ENCODE assay signal across 23 mouse cellular contexts in genomic region chr3:109164088-109164487, GRCm38 (mm10). TPM values are rescaled to one million over a fixed set of nuclear protein-coding genes. Genes with fewer than 3 reads are reported as not detected.
DNase-seq lines count a peak whose midpoint lies in the region; ATAC-seq lines count a peak whose summit lies in the region.
"Had no signal": no experiment of that assay in that cellular context is flagged by ENCODE, and none has a peak within 500 bp of the region (broad histone marks: within the 10 kb centered on the region; RNA-seq: fewer than 3 reads in every experiment).

No protein-coding gene starts in this region.

- intact Hi-C loops in heart, postnatal 25 days (cut with DNase I) = no loop called here
- intact Hi-C loops in left cerebral cortex, postnatal 4 days (cut with DNase I) = no loop called here
- intact Hi-C loops in left cerebral cortex, postnatal 10 days (cut with DNase I) = no loop called here

- no peak for ATAC-seq in megakaryocyte-erythroid progenitor cell, adult 5-6 weeks (replicated peaks; ENCODE audit: low FRiP score, low TSS enrichment, poor library complexity, severe bottlenecking)
- ATAC-seq: activated CD4-positive, CD25-positive, alpha-beta regulatory T cell, adult 4 months; CD4-positive, CD25-positive, alpha-beta regulatory T cell, adult 4 months; forebrain, embryonic 13.5 days; forebrain, embryonic 16.5 days had no signal

- DNase-seq in heart, adult 11 months = peak; percentile 54
- DNase-seq in heart, postnatal 25 days (ENCODE audit: low spot score) = no peak
- DNase-seq in left cerebral cortex, postnatal 4 days = peak; percentile 13
- DNase-seq in left cerebral cortex, postnatal 10 days (ENCODE audit: extremely low spot score in 1 of 2, low spot score in 2 of 2) = no peak
- DNase-seq in NIH3T3 (ENCODE audit: low read depth) = peak; percentile 39
- no peak for DNase-seq in gastrocnemius, adult 18-20 months (ENCODE audit: low spot score)
- DNase-seq: adrenal gland, adult 8-10 months; adrenal gland, postnatal 25 days; B cell, adult 2 months; cerebellum, adult 11-12 months; cerebellum, adult 8-10 months; cerebellum, postnatal 10 days; cerebellum, postnatal 36 days; embryo, embryonic 11 days; gastrocnemius, adult 2 months; gastrocnemius, postnatal 14 days; heart, adult 18-20 months; heart, postnatal 36 days had no signal

RNA-seq across cellular contexts. Expression of gene Slc25a24, which starts 41.1 kb away (rescaled TPM):
- total RNA-seq in heart, postnatal 25 days (2021) = 1 to 10 TPM; 6.1 to 6.7 TPM
- total RNA-seq in left cerebral cortex, postnatal 4 days (2021) = 1 to 10 TPM; 2.9 to 4.6 TPM
- total RNA-seq in left cerebral cortex, postnatal 10 days (2021) = 1 to 10 TPM; 2.7 to 3.4 TPM
- total RNA-seq in megakaryocyte-erythroid progenitor cell, adult 5-6 weeks (2014; fragmentation: Nextera tagmentation) = 13.5 and 18.8 TPM in 2 replicates
- 26.7 and 29.9 TPM in 2 replicates for total RNA-seq in megakaryocyte-erythroid progenitor cell, adult 5-6 weeks (2017)
- 1 to 10 TPM; 3.2 to 3.8 TPM for total RNA-seq in gastrocnemius, adult 18-20 months (2021)

Comparison
In these comparisons a context has a peak if more than half of its experiments do, and no peak if none do; other contexts are left out.
1. DNase-seq: peak in heart, adult 11 months (single experiment), left cerebral cortex, postnatal 4 days (single experiment) and NIH3T3 (single experiment); none in heart, postnatal 25 days (single experiment), left cerebral cortex, postnatal 10 days (0 of 2) and gastrocnemius, adult 18-20 months (single experiment).